Mouse (Mus musculus) heart, postnatal 4 days (tissue): ENCODE data around the gene 4933417A18Rik. TPM values are rescaled to one million over a fixed set of nuclear protein-coding genes. Genes with fewer than 3 reads are reported as not detected.
A peak's percentile ranks its signal among the peaks of the same experiment; 100 is the strongest.
"Not testable (repeated sequence)": the region's sequence is repeated elsewhere in the genome, so short reads cannot be mapped to it uniquely, and the experiment has no call there.

Experiments
- DNase-seq: peaks from one replicate; pipeline ENCODE4 v3.0.0; 2021
- total RNA-seq, 2 experiments: library from RNA; stranded (reverse); gene quantifications; 2 replicates each; pipeline ENCODE4 v1.2.3; 2021

Gene 4933417A18Rik
- total RNA-seq: not detected

DNA sequence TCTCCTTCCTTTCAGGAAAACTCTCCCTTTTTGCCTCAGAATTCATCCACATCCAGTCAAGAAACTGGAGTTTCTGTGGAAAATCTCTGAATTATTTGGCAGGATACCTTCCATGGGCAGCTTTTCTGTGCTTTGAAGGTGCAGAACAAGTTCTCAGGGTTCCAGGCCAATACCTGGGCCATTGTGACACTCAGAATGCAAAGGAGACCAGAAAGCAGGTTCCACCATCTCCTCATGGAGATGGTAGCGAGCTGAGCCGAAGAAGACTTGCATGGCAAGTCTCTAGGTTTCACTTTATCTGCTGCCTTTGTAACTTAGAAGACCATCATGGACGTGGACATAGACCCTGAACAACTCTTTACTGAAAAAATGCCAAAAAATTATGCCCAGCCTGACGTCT, at the start of gene 4933417A18Rik, which contains the start of gene Fam217a:
4933417A18Rik (plus strand) TSS at position 200 of the 400 bp plus-strand sequence.
Fam217a (minus strand) TSS at position 101 of the 400 bp plus-strand sequence.
- DNase-seq: no peak

DNA sequence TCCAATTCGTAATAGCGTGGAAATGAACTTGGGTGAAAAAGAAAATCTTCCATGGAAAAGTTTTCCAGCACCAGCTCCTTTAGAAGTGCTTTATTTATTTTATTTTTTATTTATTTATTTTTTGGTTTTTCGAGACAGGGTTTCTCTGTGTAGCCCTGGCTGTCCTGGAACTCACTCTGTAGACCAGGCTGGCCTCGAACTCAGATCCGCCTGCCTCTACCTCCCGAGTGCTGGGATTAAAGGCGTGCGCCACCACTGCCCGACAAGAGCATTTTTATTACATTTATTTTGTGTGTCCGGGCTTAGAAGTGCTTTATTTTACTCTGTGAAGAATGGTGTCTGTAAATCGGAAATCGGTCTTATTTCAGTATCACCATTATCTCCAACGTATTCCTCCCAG, 49.5 kb upstream of the 4933417A18Rik start:
- peak; percentile 33 for DNase-seq

DNA sequence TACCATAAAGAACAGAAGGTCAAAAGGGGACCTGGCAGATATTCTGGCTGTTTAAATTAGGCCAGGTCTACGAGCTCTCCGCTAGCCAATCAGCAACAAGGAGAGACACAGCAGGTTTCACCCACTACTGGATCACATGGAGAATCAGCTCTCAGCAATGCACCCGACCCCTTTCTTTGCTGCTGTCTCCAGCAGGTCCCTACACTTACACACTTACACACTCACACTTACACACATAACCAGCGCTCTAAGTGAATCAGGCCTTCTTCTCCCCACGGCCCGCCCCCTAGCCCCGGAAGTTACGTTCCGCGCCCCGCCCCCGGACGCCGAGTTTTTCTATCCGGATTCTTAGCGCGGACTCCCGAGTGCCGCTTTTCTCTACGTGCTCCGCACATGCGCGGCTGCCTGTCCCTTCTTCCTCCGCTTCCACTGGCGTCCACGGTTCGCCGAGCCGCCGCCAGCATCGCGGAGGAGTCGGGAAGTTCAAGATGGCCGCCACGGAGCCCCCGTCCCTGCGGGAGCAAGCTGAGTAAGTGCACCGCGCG, 49.0 kb upstream of the 4933417A18Rik start, which contains the start of gene Prpf4b:
Prpf4b (plus strand) TSS at position 137 of the 545 bp plus-strand sequence.
- DNase-seq: peak; percentile 95

DNA sequence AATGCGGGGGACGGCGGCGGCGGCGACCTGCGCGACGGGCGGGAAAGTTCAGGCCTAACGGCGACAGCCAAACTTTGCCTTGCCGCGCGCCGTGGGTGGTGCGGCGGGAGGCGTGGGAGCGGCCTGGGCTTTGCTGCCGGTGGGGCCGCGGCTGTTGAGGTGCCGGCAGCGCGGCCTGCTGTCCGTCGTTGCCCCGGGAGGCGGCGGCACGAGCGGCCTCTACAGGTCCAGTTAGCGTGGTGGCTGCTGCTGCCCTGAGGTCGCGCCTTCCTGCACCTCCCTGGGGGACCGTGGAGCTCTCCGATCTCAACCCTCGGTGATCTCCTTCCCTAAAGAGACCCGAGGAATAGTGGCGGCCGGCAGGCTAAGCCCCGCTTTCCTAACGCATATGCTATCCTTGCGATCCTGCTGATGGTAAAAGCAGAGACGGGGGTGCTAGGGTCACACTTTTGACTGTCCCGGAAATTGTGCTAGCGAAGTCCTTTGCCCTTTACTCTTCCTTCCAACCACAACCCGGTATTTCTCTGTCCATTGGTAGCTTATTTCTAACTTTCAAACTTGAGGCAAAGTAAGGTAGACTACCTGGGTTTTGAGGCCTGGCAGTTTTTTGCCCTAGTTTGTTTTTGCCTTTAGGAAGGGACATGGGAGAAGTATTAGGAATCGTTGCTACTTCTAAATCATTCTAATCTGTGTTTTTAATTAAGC, 48.3 kb upstream of the 4933417A18Rik start:
- DNase-seq: peak; percentile 76

DNA sequence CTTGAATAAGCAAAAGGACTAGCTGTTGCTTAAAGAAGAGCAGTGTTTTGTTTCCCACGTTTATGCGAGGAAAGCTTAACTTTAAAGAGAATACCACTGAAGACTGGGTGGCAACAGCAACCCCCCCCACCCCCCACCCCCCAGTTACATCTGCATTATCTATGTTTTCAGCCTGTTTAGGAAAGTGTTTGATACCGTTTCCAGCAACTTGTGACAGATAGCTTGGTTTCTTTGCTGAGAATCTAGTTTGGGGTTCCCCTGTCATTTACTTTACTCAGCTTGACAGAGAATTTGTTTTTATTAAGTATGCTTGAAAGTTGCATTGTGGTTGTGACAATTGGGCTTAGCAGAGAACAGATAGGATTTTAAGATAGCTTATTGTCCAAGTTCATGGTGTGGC, 47.7 kb upstream of the 4933417A18Rik start:
- DNase-seq: no peak

DNA sequence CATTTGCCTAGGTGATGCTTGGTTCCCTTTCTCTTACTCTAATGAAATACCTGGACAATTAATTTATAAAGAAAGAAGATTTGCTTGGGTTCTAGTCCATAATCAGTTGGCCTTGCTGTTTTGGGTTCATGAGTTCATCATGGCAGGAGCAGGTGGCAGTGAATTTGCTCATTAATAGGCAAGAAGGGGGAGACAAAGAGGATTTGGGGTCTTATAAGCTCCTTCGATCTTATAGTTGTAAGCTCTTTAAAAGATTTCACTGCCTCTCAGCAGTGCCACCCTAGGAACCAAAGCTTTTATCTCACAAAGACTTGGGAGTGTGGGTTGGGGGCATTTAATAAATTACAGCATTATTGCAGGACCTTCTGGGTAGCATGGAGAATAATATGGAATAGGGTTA, 31.3 kb upstream of the 4933417A18Rik start:
- no peak for DNase-seq

DNA sequence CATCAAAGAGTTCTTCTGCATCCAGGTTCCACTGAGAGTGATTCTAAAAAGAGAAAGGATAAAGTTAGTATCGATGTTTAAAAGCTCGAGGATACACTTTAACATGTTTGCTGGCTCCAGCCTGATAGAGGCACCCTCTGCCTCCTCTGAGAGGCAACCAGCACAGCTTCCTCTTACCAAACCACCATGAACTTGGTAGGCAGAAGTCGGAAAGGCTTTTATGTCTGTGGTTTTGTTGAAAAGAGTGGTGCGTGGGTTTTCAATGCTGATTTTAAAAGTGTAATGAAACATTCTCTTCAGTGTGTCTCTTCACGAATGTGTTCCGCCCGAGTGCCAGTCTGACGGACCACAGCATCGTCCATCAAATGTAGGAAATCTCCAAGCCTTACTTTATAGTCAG, 9.6 kb upstream of the 4933417A18Rik start:
- no peak for DNase-seq

DNA sequence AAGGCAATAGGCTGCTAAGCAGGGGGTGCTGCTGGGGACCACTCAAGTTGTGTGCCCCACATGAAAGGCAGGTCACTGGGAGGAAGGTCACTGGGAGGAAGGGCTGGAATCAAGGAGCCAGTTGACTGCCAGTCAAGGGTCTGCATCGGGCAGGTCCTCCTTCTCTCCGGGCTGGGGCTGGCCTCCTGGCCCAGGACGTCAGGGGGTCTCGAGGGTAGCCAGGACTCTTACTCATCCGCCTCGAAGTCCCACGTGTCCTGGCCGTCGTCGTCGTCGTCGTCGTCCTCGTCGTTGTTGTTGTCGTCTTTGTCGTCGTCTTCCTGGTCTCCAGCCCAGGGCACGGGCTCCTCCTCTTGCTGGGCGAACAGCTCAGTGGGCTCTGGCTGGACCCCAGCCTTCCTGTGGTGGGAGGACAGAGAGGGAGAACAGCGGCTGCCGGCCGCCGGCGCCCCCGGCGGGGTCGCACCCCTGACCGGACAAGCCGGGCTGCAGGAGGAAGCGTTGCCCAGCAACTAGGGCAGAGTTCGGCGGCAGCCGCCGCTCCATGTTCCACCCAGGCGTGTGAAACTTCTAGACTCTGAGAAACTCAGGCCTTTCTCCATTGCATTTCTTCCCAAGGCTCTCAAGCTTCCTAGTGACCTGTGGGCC, 7.6 kb upstream of the 4933417A18Rik start:
- DNase-seq: peak; percentile 16

DNA sequence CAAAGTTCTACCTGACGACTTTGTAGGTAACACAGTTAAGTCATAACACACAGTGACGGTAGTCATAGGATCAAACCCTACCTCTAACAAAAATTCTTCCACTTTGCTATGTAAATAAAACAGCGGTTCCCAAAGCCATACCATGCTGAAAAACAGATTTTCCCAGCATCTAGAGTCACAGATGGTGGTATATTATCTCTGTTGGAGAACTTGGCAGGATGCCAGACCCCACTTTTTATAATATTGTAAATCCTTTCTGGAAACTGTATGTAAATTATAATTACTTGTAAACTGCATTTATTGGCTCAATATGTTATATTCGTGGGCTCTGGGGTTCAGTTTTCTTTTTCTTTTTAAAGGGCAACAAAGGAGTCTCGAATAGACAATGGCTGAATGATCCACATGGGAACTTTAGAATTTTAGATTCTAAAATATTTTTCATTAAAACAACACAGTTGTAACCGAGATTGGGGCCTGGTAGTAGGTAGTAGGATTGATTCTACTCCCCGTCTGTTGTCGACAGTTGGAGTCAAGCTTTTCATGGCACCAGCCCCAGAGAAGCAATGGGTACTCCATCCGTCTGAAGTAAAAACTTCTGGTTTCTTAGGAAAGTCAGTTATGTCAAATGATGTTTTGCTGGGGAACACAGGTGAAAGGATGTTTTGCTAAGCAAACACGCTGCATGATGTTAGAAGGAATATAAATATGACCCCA, 10.9 kb downstream of the 4933417A18Rik start:
- DNase-seq: no peak

DNA sequence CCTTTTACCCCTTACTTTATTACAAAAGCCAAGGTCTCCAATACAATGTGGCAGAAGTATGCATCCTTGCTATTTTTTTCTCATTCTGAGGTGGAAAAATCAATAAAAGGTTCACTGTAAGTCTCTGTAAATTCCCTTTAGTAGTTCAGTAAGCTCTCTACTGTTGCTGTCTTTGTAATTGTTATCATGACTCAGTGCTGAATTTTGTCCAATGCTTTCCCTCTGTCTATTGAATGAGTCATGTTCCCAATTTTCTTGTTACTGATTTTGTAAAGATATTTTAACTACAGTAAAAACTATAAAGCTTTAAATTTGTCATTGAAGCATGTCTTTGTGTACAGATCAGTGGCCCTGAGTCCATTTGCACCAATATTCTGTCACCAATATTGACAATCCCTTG, 18.2 kb downstream of the 4933417A18Rik start:
- DNase-seq: no peak

DNA sequence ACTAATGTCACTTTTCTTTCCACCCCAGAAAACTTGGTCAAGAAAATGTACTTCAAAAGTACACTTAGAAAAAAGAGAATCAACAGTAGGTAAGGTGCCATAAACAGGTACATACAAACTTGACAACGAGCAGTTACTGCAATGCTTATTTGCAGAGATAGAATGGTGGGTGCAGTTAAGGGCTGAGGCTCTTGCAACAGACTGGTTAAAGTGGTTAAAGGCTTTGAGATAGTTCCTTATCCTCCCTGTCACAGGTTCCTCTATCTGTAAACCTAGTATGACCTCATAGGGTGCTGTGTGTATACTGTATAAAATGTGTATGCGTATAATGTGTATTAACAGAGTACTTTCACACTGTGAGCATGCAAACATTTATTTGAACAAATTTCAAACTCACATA, 27.2 kb downstream of the 4933417A18Rik start:
- not testable (repeated sequence) for DNase-seq

DNA sequence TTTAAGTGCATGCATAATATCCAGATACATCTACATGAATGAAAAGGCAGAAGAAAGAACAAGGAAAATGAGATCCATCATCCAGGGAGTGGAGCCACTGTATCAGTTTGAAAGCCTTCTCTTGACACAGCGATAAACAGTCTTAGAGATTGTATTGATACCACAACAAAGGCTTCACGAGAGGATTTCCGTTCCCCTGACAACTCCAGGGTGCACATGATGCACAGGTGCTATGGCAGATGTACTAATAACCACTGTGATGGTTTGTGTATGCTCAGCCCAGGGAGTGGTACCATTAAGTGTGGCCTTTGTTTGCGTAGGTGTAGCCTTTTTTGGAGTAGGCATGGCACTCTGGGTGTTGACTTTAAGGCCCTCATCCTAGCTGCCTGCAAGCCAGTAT, 32.7 kb downstream of the 4933417A18Rik start:
- no peak for DNase-seq

DNA sequence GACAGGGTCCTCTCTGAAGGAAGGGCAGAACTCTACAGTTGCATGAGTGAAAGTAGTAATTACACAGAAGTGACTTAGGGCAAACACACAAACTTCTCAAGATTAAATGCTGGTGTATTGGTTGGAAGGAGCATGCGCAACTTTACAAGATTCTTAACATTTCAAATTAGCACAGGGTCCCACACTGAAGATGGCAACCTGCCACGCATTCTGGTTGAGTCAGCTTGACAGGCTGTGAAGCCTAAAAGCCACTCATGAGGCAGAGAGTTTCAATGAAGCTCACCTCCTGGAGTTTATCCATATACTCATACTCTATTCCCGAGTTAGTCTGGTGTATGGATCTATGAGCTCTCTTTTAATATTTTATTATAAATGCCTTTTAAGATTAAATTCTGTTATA, 33.9 kb downstream of the 4933417A18Rik start:
- not testable (repeated sequence) for DNase-seq

DNA sequence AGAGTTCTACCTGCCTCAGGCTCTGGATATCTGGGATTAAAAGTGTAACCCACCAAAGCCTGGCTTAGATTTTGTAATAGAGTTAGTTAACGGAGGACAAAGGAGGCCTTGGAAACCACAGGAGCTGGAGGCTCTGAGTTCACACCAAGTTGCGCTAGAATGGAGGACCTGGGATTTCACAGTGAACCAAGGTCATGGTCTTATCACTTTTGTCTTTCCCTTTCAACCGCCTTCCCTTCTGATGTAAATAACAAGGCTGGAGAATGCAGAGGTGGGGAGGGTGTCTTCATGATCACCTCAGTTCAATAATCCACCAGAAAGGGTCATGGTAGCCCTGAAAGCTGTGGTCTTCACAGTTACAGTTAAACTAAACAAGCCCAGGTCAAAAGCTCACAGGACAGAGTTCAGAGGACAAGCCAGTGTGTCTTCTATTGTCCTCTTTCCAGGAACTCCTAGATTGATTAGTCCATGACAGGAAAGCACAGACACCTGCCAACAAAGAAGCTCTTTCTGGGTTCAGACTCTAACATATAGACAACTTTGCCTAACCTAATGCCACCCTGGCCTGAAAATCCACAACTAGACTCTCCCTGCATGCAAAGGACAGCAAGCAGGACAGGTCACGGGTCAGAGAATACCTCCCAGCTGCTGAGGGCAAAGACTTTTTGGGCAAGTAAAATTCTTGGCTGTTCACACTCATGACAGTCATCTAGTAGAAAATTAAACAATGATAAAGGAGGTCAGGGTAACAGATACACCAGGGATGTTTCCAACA, 37.0 kb downstream of the 4933417A18Rik start:
- no peak for DNase-seq

DNA sequence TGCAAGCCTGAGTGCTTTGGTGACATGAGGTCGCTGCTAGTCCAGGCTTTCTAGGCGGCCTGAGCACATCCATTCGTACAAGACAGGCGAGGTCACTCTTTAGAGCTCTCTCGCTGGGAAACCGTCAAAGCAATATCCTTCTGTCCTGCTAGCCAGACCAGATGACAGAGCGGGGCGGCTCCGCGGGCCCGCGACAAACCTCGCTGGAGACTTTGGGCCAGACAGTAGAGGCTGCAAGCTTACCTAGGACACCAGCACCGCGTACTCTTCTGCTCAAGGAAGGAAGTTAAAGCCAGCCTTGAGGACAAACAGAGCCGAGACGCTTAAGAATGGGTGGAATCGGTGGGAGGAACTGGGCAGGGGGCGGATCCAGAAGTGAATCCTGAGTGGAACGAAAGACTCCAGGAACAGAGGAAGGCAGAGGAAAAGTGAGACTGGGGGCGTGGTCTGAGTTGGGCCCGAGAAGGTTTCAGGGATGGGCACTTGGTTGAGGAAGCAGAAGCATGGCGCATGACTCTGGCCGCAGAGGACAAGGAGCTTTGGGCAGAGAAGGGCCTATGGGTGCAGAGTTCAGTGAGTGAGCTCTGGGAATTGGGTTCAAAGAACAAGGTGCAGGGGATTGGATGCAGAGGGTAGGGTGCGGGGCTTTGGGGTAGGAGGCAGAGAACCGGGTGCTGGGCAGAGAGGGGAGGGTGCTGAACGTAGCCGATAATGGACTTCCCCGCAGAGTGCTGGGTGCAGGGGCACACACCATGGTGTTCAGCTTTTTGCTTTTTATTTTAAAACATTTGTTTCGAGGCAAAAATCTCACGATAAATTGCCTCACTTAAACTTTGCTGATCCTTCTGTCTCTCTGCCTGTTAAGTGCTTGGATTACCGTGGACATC, 39.5 kb downstream of the 4933417A18Rik start, which contains the start of gene Eci3:
Eci3 (minus strand) TSS at position 300 of the 887 bp plus-strand sequence.
- peak; percentile 27 for DNase-seq

DNA sequence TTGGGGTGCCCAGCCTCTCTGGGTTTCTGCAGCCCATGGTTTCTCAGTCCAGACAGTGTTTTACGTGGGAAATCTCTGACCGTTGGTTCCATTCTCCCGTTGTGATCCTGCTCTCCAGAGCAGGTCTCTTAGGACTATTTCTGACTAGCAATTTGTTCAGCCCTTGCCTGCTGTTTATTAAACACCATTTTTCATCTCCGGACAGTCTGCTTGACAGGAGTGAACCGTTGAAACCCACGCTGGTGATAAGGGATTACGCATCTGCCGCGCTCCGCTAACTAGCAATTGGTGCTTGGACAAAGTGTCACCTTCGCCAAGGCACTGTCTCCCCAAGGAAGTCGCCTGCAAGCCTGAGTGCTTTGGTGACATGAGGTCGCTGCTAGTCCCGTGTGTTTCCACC, 40.2 kb downstream of the 4933417A18Rik start:
- no peak for DNase-seq

DNA sequence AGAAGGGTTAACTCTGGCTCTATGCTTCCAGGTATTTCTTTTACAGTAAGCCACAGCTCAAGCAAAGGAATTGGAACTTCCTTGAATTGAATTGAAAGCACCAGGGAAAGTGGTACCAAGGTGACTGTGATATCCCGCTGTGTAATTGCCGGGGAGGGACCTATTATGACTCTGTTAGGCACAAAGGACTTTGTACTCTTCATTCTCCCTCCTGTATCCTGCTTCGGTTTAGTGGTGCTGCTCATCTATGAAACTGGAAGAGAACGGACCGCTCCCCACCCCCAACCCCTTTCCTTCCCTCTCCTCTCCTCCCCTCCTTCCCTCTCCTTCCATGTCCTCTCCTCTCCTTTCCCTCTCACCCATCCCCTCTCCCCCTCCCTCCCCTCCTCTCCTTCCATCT, 40.7 kb downstream of the 4933417A18Rik start:
- DNase-seq: no peak

DNA sequence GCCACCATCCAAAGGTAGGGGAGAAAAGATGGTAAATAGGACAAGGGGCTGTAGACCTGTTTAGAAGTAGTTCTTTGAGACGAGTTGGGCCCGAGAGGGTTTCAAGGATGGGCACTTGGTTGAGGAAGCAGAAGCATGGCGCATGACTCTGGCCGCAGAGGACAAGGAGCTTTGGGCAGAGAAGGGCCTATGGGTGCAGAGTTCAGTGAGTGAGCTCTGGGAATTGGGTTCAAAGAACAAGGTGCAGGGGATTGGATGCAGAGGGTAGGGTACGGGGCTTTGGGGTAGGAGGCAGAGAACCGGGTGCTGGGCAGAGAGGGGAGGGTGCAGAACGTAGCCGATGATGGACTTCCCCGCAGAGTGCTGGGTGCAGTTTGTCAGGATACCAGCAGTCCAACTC, 41.4 kb downstream of the 4933417A18Rik start:
- not testable (repeated sequence) for DNase-seq

DNA sequence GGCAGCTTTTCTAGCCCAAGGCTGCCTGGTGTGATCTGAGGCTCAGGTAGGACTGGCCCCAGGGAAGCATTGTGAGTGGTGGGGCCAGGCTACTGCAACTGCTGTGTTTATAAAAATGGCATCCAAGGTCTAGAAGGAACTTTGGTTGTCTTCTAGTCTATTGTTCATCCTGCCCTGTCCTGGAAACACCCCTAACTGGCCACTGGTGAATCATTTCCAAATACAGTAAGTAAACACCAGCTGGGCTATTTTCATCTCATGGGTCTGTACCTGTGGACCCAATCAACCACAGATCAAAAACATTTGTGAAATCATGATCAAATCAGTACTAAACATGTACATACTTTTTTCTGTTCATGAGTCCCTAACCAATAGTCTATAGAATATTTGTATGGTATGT, 48.2 kb downstream of the 4933417A18Rik start:
- DNase-seq: not testable (repeated sequence)

DNA sequence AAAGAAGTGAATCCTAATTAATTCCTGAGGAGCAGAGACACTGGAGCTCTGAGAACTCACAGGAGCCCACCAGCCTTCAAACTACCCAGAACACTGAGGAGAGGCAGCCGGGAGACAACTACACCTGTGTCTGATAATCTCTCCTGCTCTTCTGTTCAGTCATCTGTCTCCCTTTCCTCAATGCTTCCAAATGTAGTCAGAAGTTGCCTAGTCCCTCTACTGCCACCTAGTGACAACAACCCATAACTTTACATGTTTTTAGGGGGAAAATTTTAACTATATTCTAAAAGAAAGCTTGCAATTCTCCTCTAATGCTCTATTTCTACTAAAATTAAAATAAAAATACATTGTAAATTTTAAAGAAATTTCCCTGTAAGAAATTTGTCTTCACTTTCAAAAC, 48.9 kb downstream of the 4933417A18Rik start:
- DNase-seq: no peak

DNA sequence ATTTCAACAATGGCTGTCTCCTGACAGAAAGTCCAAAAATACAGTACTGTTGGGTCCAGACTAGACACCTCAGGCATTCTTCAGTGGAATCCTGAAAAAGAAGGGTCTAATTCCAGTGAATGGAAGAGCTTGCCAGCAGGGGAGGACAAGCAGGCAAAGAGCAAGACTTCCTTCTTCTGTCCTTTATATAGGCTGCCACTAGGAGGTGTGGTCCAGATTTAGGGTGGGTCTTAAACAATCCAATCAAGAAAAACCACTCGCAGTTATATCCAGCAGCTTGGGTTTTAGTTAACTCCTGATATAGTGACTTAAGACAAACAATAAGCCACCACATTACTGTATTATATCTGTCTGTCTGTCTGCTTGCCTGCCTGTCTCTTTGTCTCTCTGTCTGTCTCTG, 49.6 kb downstream of the 4933417A18Rik start:
- DNase-seq: no peak
